Mouse (Mus musculus): ENCODE measurements around the gene Arid1b. TPM values are rescaled to one million over a fixed set of nuclear protein-coding genes. Genes with fewer than 3 reads are reported as not detected.
A peak's percentile ranks its signal among the peaks of the same experiment; 100 is the strongest.

The Arid1b gene
- polyA plus RNA-seq, 1 experiment from 2014 or later = 12.9 TPM

- H3K36me3 ChIP-seq (replicated peaks; ENCODE audit: control insufficient read depth, insufficient read depth, low read depth, low read length) = no peaks in the 10 kb centered on the region
- ATAC-seq (replicated peaks; ENCODE audit: insufficient number of reproducible peaks, low FRiP score, low TSS enrichment, low read depth) (no peak), DNase-seq (ENCODE audit: low spot score) (no peak)
- H3K4me1 ChIP-seq (ENCODE audit: control insufficient read depth, insufficient read depth, low read length) = no peaks in the 10 kb centered on the region
- no peaks in the 10 kb centered on the region for H3K27me3 ChIP-seq (ENCODE audit: control insufficient read depth, insufficient read depth, low read length)
- H3K4me3 ChIP-seq (ENCODE audit: low read depth, low read length) = no peak overlapping the region
- no peaks in the 10 kb centered on the region for H3K9me3 ChIP-seq (replicated peaks; ENCODE audit: control insufficient read depth, low read length)
- 89% methylated on average over 15 of the region's 15 CpGs for WGBS
- H3K4me2 ChIP-seq (ENCODE audit: low read depth, low read length) = no peak overlapping the region
- H3K9ac ChIP-seq (replicated peaks; ENCODE audit: low read length) = no peak overlapping the region
- no peak overlapping the region for H3K27ac ChIP-seq (replicated peaks; ENCODE audit: low read depth, low read length)
These were observed 253.6 kb downstream of the Arid1b start for GRCm38 (mm10) chr17:5247737-5248136.

- Histone ChIP-seq H3K9ac (replicated peaks; ENCODE audit: low read length) (no peak overlapping the region), H3K4me2 (ENCODE audit: low read depth, low read length) (no peak overlapping the region), H3K4me3 (ENCODE audit: low read depth, low read length) (no peak overlapping the region), H3K9me3 (replicated peaks; ENCODE audit: control insufficient read depth, low read length) (no peaks in the 10 kb centered on the region), H3K36me3 (replicated peaks; ENCODE audit: control insufficient read depth, insufficient read depth, low read depth, low read length) (no peaks in the 10 kb centered on the region), H3K27me3 (ENCODE audit: control insufficient read depth, insufficient read depth, low read length) (no peaks in the 10 kb centered on the region), H3K27ac (replicated peaks; ENCODE audit: low read depth, low read length) (no peak overlapping the region), H3K4me1 (ENCODE audit: control insufficient read depth, insufficient read depth, low read length) (no peaks in the 10 kb centered on the region)
- ATAC-seq (replicated peaks; ENCODE audit: insufficient number of reproducible peaks, low FRiP score, low TSS enrichment, low read depth) = no peak
- no peak for DNase-seq (ENCODE audit: low spot score)
- WGBS = 72% methylated on average over 17 of the region's 17 CpGs
These were observed 255.0 kb downstream of the Arid1b start for GRCm38 (mm10) chr17:5248957-5249656.

GRCm38 (mm10) chr17:5249681-5250180, 255.6 kb downstream of the Arid1b start:
- ATAC-seq (replicated peaks; ENCODE audit: insufficient number of reproducible peaks, low FRiP score, low TSS enrichment, low read depth) = no peak
- H3K9me3 ChIP-seq (replicated peaks; ENCODE audit: control insufficient read depth, low read length) = no peaks in the 10 kb centered on the region
- whole genome bisulfite sequencing = 80% methylated on average over 9 of the region's 9 CpGs
- no peaks in the 10 kb centered on the region for H3K4me1 ChIP-seq (ENCODE audit: control insufficient read depth, insufficient read depth, low read length)
- H3K27ac ChIP-seq (replicated peaks; ENCODE audit: low read depth, low read length) = no peak overlapping the region
- no peak overlapping the region for H3K4me2 ChIP-seq (ENCODE audit: low read depth, low read length)
- no peak overlapping the region for H3K4me3 ChIP-seq (ENCODE audit: low read depth, low read length)
- H3K9ac ChIP-seq (replicated peaks; ENCODE audit: low read length) = no peak overlapping the region
- H3K36me3 ChIP-seq (replicated peaks; ENCODE audit: control insufficient read depth, insufficient read depth, low read depth, low read length) = no peaks in the 10 kb centered on the region
- H3K27me3 ChIP-seq (ENCODE audit: control insufficient read depth, insufficient read depth, low read length) = no peaks in the 10 kb centered on the region
- no peak for DNase-seq (ENCODE audit: low spot score)

- ATAC-seq (replicated peaks; ENCODE audit: insufficient number of reproducible peaks, low FRiP score, low TSS enrichment, low read depth) (no peak), DNase-seq (ENCODE audit: low spot score) (peak; percentile 77)
- no peak overlapping the region for H3K4me2 ChIP-seq (ENCODE audit: low read depth, low read length)
- H3K9me3 ChIP-seq (replicated peaks; ENCODE audit: control insufficient read depth, low read length) = no peaks in the 10 kb centered on the region
- no peaks in the 10 kb centered on the region for H3K36me3 ChIP-seq (replicated peaks; ENCODE audit: control insufficient read depth, insufficient read depth, low read depth, low read length)
- H3K27me3 ChIP-seq (ENCODE audit: control insufficient read depth, insufficient read depth, low read length) = no peaks in the 10 kb centered on the region
- H3K9ac ChIP-seq (replicated peaks; ENCODE audit: low read length) = no peak overlapping the region
- no peak overlapping the region for H3K27ac ChIP-seq (replicated peaks; ENCODE audit: low read depth, low read length)
- no peak overlapping the region for H3K4me3 ChIP-seq (ENCODE audit: low read depth, low read length)
- WGBS = 23% methylated on average over 3 of the region's 3 CpGs
- H3K4me1 ChIP-seq (ENCODE audit: control insufficient read depth, insufficient read depth, low read length) = no peaks in the 10 kb centered on the region
These were observed 258.3 kb downstream of the Arid1b start for GRCm38 (mm10) chr17:5252436-5252835.

- WGBS = 75% methylated on average over 16 of the region's 16 CpGs
- H3K4me3 ChIP-seq (ENCODE audit: low read depth, low read length) = no peak overlapping the region
- no peaks in the 10 kb centered on the region for H3K4me1 ChIP-seq (ENCODE audit: control insufficient read depth, insufficient read depth, low read length)
- H3K36me3 ChIP-seq (replicated peaks; ENCODE audit: control insufficient read depth, insufficient read depth, low read depth, low read length) = no peaks in the 10 kb centered on the region
- ATAC-seq (replicated peaks; ENCODE audit: insufficient number of reproducible peaks, low FRiP score, low TSS enrichment, low read depth) = no peak
- no peak overlapping the region for H3K4me2 ChIP-seq (ENCODE audit: low read depth, low read length)
- peak; percentile 31 for DNase-seq (ENCODE audit: low spot score)
- no peak overlapping the region for H3K27ac ChIP-seq (replicated peaks; ENCODE audit: low read depth, low read length)
- no peaks in the 10 kb centered on the region for H3K9me3 ChIP-seq (replicated peaks; ENCODE audit: control insufficient read depth, low read length)
- no peak overlapping the region for H3K9ac ChIP-seq (replicated peaks; ENCODE audit: low read length)
- H3K27me3 ChIP-seq (ENCODE audit: control insufficient read depth, insufficient read depth, low read length) = no peaks in the 10 kb centered on the region
These were observed 260.8 kb downstream of the Arid1b start for GRCm38 (mm10) chr17:5254717-5255617.

GRCm38 (mm10) chr17:5255618-5255933, 261.4 kb downstream of the Arid1b start:
- H3K9me3 ChIP-seq (replicated peaks; ENCODE audit: control insufficient read depth, low read length) = no peaks in the 10 kb centered on the region

GRCm38 (mm10) chr17:5258978-5259377, 264.8 kb downstream of the Arid1b start:
- H3K9ac ChIP-seq (replicated peaks; ENCODE audit: low read length) = no peak overlapping the region
- no peaks in the 10 kb centered on the region for H3K9me3 ChIP-seq (replicated peaks; ENCODE audit: control insufficient read depth, low read length)
- no peaks in the 10 kb centered on the region for H3K27me3 ChIP-seq (ENCODE audit: control insufficient read depth, insufficient read depth, low read length)
- ATAC-seq (replicated peaks; ENCODE audit: insufficient number of reproducible peaks, low FRiP score, low TSS enrichment, low read depth) (0 out of 2 replicates have a peak, but pooled peaks have one; percentile 34), DNase-seq (ENCODE audit: low spot score) (no peak)
- 72% methylated on average over 9 of the region's 9 CpGs for WGBS
- no peak overlapping the region for H3K27ac ChIP-seq (replicated peaks; ENCODE audit: low read depth, low read length)
- no peaks in the 10 kb centered on the region for H3K36me3 ChIP-seq (replicated peaks; ENCODE audit: control insufficient read depth, insufficient read depth, low read depth, low read length)
- no peaks in the 10 kb centered on the region for H3K4me1 ChIP-seq (ENCODE audit: control insufficient read depth, insufficient read depth, low read length)
- H3K4me3 ChIP-seq (ENCODE audit: low read depth, low read length) = no peak overlapping the region
- no peak overlapping the region for H3K4me2 ChIP-seq (ENCODE audit: low read depth, low read length)

More at GRCm38 (mm10) chr17:5255618-5255933, 261.4 kb downstream of the Arid1b start:
- Histone ChIP-seq H3K4me3 (ENCODE audit: low read depth, low read length) (no peak overlapping the region), H3K4me1 (ENCODE audit: control insufficient read depth, insufficient read depth, low read length) (no peaks in the 10 kb centered on the region), H3K4me2 (ENCODE audit: low read depth, low read length) (no peak overlapping the region), H3K9ac (replicated peaks; ENCODE audit: low read length) (no peak overlapping the region), H3K36me3 (replicated peaks; ENCODE audit: control insufficient read depth, insufficient read depth, low read depth, low read length) (no peaks in the 10 kb centered on the region), H3K27me3 (ENCODE audit: control insufficient read depth, insufficient read depth, low read length) (no peaks in the 10 kb centered on the region), H3K27ac (replicated peaks; ENCODE audit: low read depth, low read length) (no peak overlapping the region)
- DNase-seq (ENCODE audit: low spot score) (no peak), ATAC-seq (replicated peaks; ENCODE audit: insufficient number of reproducible peaks, low FRiP score, low TSS enrichment, low read depth) (no peak)
- 90% methylated on average over 2 of the region's 2 CpGs for WGBS

GRCm38 (mm10) chr17:5261131-5261651, 267.1 kb downstream of the Arid1b start:
- ATAC-seq (replicated peaks; ENCODE audit: insufficient number of reproducible peaks, low FRiP score, low TSS enrichment, low read depth) (no peak), DNase-seq (ENCODE audit: low spot score) (no peak)
- H3K4me2 ChIP-seq (ENCODE audit: low read depth, low read length) = no peak overlapping the region
- H3K27me3 ChIP-seq (ENCODE audit: control insufficient read depth, insufficient read depth, low read length) = no peaks in the 10 kb centered on the region
- no peak overlapping the region for H3K27ac ChIP-seq (replicated peaks; ENCODE audit: low read depth, low read length)
- WGBS = 83% methylated on average over 8 of the region's 8 CpGs
- H3K4me3 ChIP-seq (ENCODE audit: low read depth, low read length) = no peak overlapping the region
- no peaks in the 10 kb centered on the region for H3K4me1 ChIP-seq (ENCODE audit: control insufficient read depth, insufficient read depth, low read length)
- H3K9ac ChIP-seq (replicated peaks; ENCODE audit: low read length) = no peak overlapping the region
- H3K36me3 ChIP-seq (replicated peaks; ENCODE audit: control insufficient read depth, insufficient read depth, low read depth, low read length) = no peaks in the 10 kb centered on the region
- no peaks in the 10 kb centered on the region for H3K9me3 ChIP-seq (replicated peaks; ENCODE audit: control insufficient read depth, low read length)
